Mouse (Mus musculus): Measurements from ENCODE around the gene Zfp618. TPM values are rescaled to one million over a fixed set of nuclear protein-coding genes. Genes with fewer than 3 reads are reported as not detected.

Gene Zfp618
- polyA plus RNA-seq, 2 experiments = 24.9 to 32.0 TPM

GRCm38 (mm10) chr4:63061411-63061810 lies 96.0 kb downstream of the Zfp618 start:
- DNase-seq (ENCODE audit: low spot score) (no peak), ATAC-seq (ENCODE audit: low FRiP score, low read depth) (no peak)
- H3K4me2 ChIP-seq (replicated peaks; ENCODE audit: low read depth, low read length, severe bottlenecking) = no peak overlapping the region
- no peak overlapping the region for H3K4me3 ChIP-seq (replicated peaks; ENCODE audit: low read length)
- no peaks in the 10 kb centered on the region for H3K9me3 ChIP-seq (ENCODE audit: control insufficient read depth, low read length)
- no peak overlapping the region for H3K27ac ChIP-seq (replicated peaks; ENCODE audit: low read depth, low read length)
- peaks cover 8% of the 10 kb centered on the region for H3K36me3 ChIP-seq (ENCODE audit: control insufficient read depth, insufficient read depth, low read length)
- no peak for TF ChIP-seq POLR2A (IDR thresholded peaks at IDR 0.05; ENCODE audit: borderline replicate concordance, extremely low read depth, insufficient read depth, insufficient read length)
- 91% methylated on average over 6 of the region's 6 CpGs for WGBS
- H3K4me1 ChIP-seq (ENCODE audit: control insufficient read depth, insufficient read depth, low read length) = peaks cover 56% of the 10 kb centered on the region
- H3K9ac ChIP-seq (ENCODE audit: low read depth, low read length, severe bottlenecking) = no peak overlapping the region
- no peaks in the 10 kb centered on the region for H3K27me3 ChIP-seq (ENCODE audit: control insufficient read depth, insufficient read depth, low read length)

- Histone ChIP-seq H3K36me3 (ENCODE audit: control insufficient read depth, insufficient read depth, low read length) (peaks cover 8% of the 10 kb centered on the region), H3K4me3 (replicated peaks; ENCODE audit: low read length) (no peak overlapping the region), H3K9ac (ENCODE audit: low read depth, low read length, severe bottlenecking) (no peak overlapping the region), H3K4me2 (replicated peaks; ENCODE audit: low read depth, low read length, severe bottlenecking) (no peak overlapping the region), H3K27ac (replicated peaks; ENCODE audit: low read depth, low read length) (no peak overlapping the region), H3K27me3 (ENCODE audit: control insufficient read depth, insufficient read depth, low read length) (no peaks in the 10 kb centered on the region), H3K9me3 (ENCODE audit: control insufficient read depth, low read length) (no peaks in the 10 kb centered on the region), H3K4me1 (ENCODE audit: control insufficient read depth, insufficient read depth, low read length) (peaks cover 54% of the 10 kb centered on the region)
- ATAC-seq (ENCODE audit: low FRiP score, low read depth) = no peak
- no peak for TF ChIP-seq POLR2A (IDR thresholded peaks at IDR 0.05; ENCODE audit: borderline replicate concordance, extremely low read depth, insufficient read depth, insufficient read length)
- WGBS = 96% methylated on average over 4 of the region's 4 CpGs
- no peak for DNase-seq (ENCODE audit: low spot score)
These were observed 98.0 kb downstream of the Zfp618 start for GRCm38 (mm10) chr4:63063360-63063759.

DNA sequence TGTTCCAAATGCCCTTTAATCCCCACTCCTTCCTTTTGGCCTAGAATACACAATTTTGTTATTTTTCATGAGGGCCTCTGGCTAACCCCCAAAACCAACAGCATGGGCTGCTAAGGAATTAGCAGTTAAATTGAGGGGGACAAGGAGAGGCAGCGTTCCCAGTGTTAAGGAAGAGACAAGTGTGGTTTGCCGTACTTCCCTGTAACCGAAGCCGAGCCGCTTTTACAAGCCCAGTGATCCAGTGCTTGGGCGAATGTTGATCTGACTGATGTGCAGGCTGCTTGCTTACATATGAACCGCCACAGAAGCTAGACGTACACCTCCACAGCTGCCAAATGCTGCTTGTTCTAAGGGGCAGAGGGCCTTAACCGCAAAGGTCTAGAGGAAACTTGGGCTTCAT lies 99.5 kb downstream of the Zfp618 start:
- H3K4me3 ChIP-seq (replicated peaks; ENCODE audit: low read length) = no peak overlapping the region
- no peak for TF ChIP-seq POLR2A (IDR thresholded peaks at IDR 0.05; ENCODE audit: borderline replicate concordance, extremely low read depth, insufficient read depth, insufficient read length)
- H3K36me3 ChIP-seq (ENCODE audit: control insufficient read depth, insufficient read depth, low read length) = peaks cover 8% of the 10 kb centered on the region
- no peak overlapping the region for H3K4me2 ChIP-seq (replicated peaks; ENCODE audit: low read depth, low read length, severe bottlenecking)
- no peaks in the 10 kb centered on the region for H3K27me3 ChIP-seq (ENCODE audit: control insufficient read depth, insufficient read depth, low read length)
- no peaks in the 10 kb centered on the region for H3K9me3 ChIP-seq (ENCODE audit: control insufficient read depth, low read length)
- peaks cover 43% of the 10 kb centered on the region for H3K4me1 ChIP-seq (ENCODE audit: control insufficient read depth, insufficient read depth, low read length)
- H3K27ac ChIP-seq (replicated peaks; ENCODE audit: low read depth, low read length) = no peak overlapping the region
- no peak for ATAC-seq (ENCODE audit: low FRiP score, low read depth)
- DNase-seq (ENCODE audit: low spot score) = no peak
- 56% methylated on average over 9 of the region's 9 CpGs for WGBS
- no peak overlapping the region for H3K9ac ChIP-seq (ENCODE audit: low read depth, low read length, severe bottlenecking)

GRCm38 (mm10) chr4:63066796-63067195 lies 101.4 kb downstream of the Zfp618 start:
- Histone ChIP-seq H3K4me2 (replicated peaks; ENCODE audit: low read depth, low read length, severe bottlenecking) (no peak overlapping the region), H3K4me1 (ENCODE audit: control insufficient read depth, insufficient read depth, low read length) (peaks cover 29% of the 10 kb centered on the region), H3K9ac (ENCODE audit: low read depth, low read length, severe bottlenecking) (no peak overlapping the region), H3K4me3 (replicated peaks; ENCODE audit: low read length) (no peak overlapping the region), H3K9me3 (ENCODE audit: control insufficient read depth, low read length) (no peaks in the 10 kb centered on the region), H3K27ac (replicated peaks; ENCODE audit: low read depth, low read length) (no peak overlapping the region), H3K27me3 (ENCODE audit: control insufficient read depth, insufficient read depth, low read length) (no peaks in the 10 kb centered on the region), H3K36me3 (ENCODE audit: control insufficient read depth, insufficient read depth, low read length) (peaks cover 16% of the 10 kb centered on the region)
- ATAC-seq (ENCODE audit: low FRiP score, low read depth) (no peak), DNase-seq (ENCODE audit: low spot score) (no peak)
- WGBS = 88% methylated on average over 4 of the region's 4 CpGs
- no peak for TF ChIP-seq POLR2A (IDR thresholded peaks at IDR 0.05; ENCODE audit: borderline replicate concordance, extremely low read depth, insufficient read depth, insufficient read length)

- Histone ChIP-seq H3K4me1 (ENCODE audit: control insufficient read depth, insufficient read depth, low read length) (peaks cover 32% of the 10 kb centered on the region), H3K36me3 (ENCODE audit: control insufficient read depth, insufficient read depth, low read length) (peaks cover 11% of the 10 kb centered on the region), H3K4me3 (replicated peaks; ENCODE audit: low read length) (no peak overlapping the region), H3K27me3 (ENCODE audit: control insufficient read depth, insufficient read depth, low read length) (no peaks in the 10 kb centered on the region), H3K9ac (ENCODE audit: low read depth, low read length, severe bottlenecking) (no peak overlapping the region), H3K4me2 (replicated peaks; ENCODE audit: low read depth, low read length, severe bottlenecking) (no peak overlapping the region), H3K27ac (replicated peaks; ENCODE audit: low read depth, low read length) (no peak overlapping the region), H3K9me3 (ENCODE audit: control insufficient read depth, low read length) (no peaks in the 10 kb centered on the region)
- TF ChIP-seq POLR2A (IDR thresholded peaks at IDR 0.05; ENCODE audit: borderline replicate concordance, extremely low read depth, insufficient read depth, insufficient read length) = no peak
- WGBS = 74% methylated on average over 6 of the region's 6 CpGs
- ATAC-seq (ENCODE audit: low FRiP score, low read depth) = no peak
- no peak for DNase-seq (ENCODE audit: low spot score)
These were observed 102.4 kb downstream of the Zfp618 start for GRCm38 (mm10) chr4:63067822-63068221.
